7 mouse cellular contexts compared by ENCODE assay signal in the genomic region with DNA sequence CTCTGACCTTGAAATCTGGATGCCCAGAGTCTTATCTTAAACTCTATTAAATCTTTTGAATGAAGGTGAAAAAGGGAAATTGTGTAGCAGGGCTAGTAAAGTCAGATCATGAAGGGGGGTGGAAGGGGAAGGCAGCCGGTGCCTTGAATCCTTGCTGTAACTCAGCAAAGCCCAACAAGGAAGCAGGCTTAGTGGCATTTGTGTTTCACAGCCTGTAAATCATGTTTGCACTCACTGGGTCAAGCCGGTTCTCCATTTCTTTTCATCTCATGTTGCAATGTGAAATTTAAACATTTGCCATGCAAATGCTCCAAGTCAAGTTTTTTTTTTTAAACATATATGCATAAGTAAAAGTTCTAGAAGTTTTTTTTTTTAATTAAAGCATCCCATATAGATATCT.
"Had no signal": no experiment of that assay in that cellular context is flagged by ENCODE, and none has a peak within 500 bp of the region (broad histone marks: within the 10 kb centered on the region; RNA-seq: fewer than 3 reads in every experiment).

No protein-coding gene starts in this region.

- DNase-seq: kidney, adult 11 months; kidney, adult 9 months; kidney, postnatal 10 days; lung, adult 18-20 months; lung, postnatal 10 days; right cerebral cortex, adult 18-20 months; thymus, postnatal 4 days had no signal
